Mouse (Mus musculus) retina, adult 2 months (tissue): ENCODE measurements around the gene Mfap1a.

Source experiments
- DNase-seq: peaks from one replicate; pipeline ENCODE4 v3.0.0-alpha.2; 2012; ENCODE audit warnings: low read depth, low spot score

The Mfap1a gene

DNA sequence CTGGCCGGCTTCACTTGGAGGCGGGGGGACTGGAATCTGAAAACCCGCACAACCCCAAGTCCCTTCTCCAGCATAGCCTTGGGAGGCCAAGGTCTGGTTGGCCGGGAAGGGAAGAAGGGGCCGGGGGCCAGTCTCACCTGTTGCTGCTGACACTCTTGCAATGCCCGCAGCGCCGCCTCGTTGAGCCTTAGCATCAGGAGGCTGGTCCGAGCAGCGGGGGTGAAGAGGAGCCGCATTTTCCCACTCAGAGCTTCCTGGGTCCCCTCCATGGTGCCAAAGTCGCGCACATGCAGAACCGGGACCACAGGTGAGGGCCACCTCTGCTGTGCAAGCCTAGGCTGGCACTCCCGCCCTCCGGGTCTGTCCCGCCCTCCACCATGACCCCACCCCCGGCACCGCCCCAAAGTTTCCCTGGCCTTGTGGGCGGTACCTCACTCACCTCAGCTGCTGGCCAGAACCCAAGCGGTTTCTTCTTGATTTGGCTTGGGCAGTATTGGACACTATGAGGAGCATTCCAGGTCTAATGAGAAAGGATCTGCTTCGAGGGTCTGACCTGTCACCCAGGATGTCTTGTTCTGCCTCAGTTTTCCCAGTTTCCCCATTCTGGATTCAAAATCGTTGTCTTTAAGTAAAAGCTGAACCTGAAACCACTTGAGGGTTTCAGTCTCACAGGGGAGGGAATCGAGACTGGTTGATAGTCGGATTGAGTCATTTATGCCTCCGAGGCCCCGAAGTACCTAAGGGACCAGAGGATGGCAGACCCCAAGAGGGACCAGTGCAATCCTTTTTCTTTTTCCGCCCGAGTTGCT is 64.0 kb downstream of the Mfap1a start:
- no peak for DNase-seq
